Mouse (Mus musculus): Measurements from ENCODE around the gene Guf1. TPM values are rescaled to one million over a fixed set of nuclear protein-coding genes. Genes with fewer than 3 reads are reported as not detected.

The Guf1 gene
- 16.4 to 21.1 TPM (median 19.6 TPM) in 4 replicates for total RNA-seq (2023; ENCODE audit: inconsistent age)

GRCm38 (mm10) chr5:69556628-69557403, at the start of gene Guf1:
Gene Guf1, plus strand, starts transcription at chr5:69556923.

GRCm38 (mm10) chr5:69542489-69542888, 14.2 kb upstream of the Guf1 start, which contains the start of gene Yipf7:
Gene Yipf7, minus strand, starts transcription at chr5:69542648.

GRCm38 (mm10) chr5:69591640-69592461, 35.1 kb downstream of the Guf1 start, which contains the start of gene Gnpda2:
Gene Gnpda2, minus strand, starts transcription at chr5:69592340.

Other genes starting within 250 kb of the Guf1 start
- gene Kctd8, start 215.2 kb upstream of the Guf1 start, total RNA-seq (2023; ENCODE audit: inconsistent age) = not detected in 4 replicates
- gene Yipf7, start 14.3 kb upstream of the Guf1 start, total RNA-seq (2023; ENCODE audit: inconsistent age) = not detected in 4 replicates
- gene Gnpda2, start 35.4 kb downstream of the Guf1 start, total RNA-seq (2023; ENCODE audit: inconsistent age) = 10.5 to 11.6 TPM (median 11.5 TPM) in 4 replicates